Mouse (Mus musculus) liver, embryonic 13.5 days (tissue): Measurements from ENCODE around the gene Tmem131l. TPM values are rescaled to one million over a fixed set of nuclear protein-coding genes. Genes with fewer than 3 reads are reported as not detected.
A peak's percentile ranks its signal among the peaks of the same experiment; 100 is the strongest.

Source experiments
- ATAC-seq: fragments of 200-750 bp; cut with Nextera tagmentation; 2 replicates; pipeline ENCODE4 v1.8.0; 2017; ENCODE audit warnings: low read depth, mild to moderate bottlenecking, moderate number of reproducible peaks, moderate library complexity
- DNase-seq: peaks from one replicate; pipeline ENCODE4 v3.0.0; 2022
- H3K27ac ChIP-seq: fragments of 300-500 bp; sonication (generic); 2 replicates; pipeline ENCODE4 v1.5.1; 2015; ENCODE audit warnings: moderate library complexity, mild to moderate bottlenecking, inconsistent platforms
- H3K27me3 ChIP-seq: fragments of 300-500 bp; sonication (generic); 2 replicates; pipeline ENCODE4 v1.6.1; 2015; ENCODE audit warnings: mild to moderate bottlenecking, inconsistent platforms
- H3K36me3 ChIP-seq: fragments of 300-500 bp; sonication (generic); 2 replicates; pipeline ENCODE4 v1.6.1; 2015; ENCODE audit warnings: mild to moderate bottlenecking, inconsistent platforms
- H3K4me1 ChIP-seq: fragments of 300-500 bp; sonication (generic); replicated peaks from 2 replicates; pipeline ENCODE4 v1.6.1; 2015; ENCODE audit warnings: inconsistent platforms
- H3K4me2 ChIP-seq: fragments of 300-500 bp; sonication (generic); 2 replicates; pipeline ENCODE4 v1.6.1; 2015; ENCODE audit warnings: inconsistent platforms, mild to moderate bottlenecking, moderate library complexity
- H3K4me3 ChIP-seq: fragments of 300-500 bp; sonication (generic); replicated peaks from 2 replicates; pipeline ENCODE4 v1.5.1; 2015; ENCODE audit warnings: mild to moderate bottlenecking, inconsistent platforms
- H3K9ac ChIP-seq: fragments of 300-500 bp; sonication (generic); 2 replicates; pipeline ENCODE4 v1.6.1; 2015; ENCODE audit warnings: mild to moderate bottlenecking, inconsistent platforms
- H3K9me3 ChIP-seq: fragments of 300-500 bp; sonication (generic); replicated peaks from 2 replicates; pipeline ENCODE4 v1.6.1; 2016; ENCODE audit warnings: inconsistent platforms
- WGBS: fragments of 180-500 bp; shearing (Covaris S2); methylation state at CpG from one replicate; pipeline ENCODE4 v1.1.7; 2015; ENCODE audit not compliant: insufficient replicate concordance; 5-methylcytosine and 5-hydroxymethylcytosine counted together
- polyA plus RNA-seq: library from polyadenylated mRNA; unstranded; fragments of >200 nt; fragmentation: Nextera tagmentation; extraction: Ambion mirVana; gene quantifications from 2 replicates; pipeline ENCODE4 v1.2.1, GENCODE M21; 2015

Tmem131l gene
- polyA plus RNA-seq, 1 experiment from 2014 or later: 23.0 TPM

- no peak overlapping the region for H3K4me3 ChIP-seq
- H3K4me2 ChIP-seq: no peak overlapping the region
- H3K36me3 ChIP-seq: 0 out of 2 replicates have a peak, but pooled peaks cover 11% of the 10 kb centered on the region
- peaks cover 17% of the 10 kb centered on the region for H3K4me1 ChIP-seq
- no peak overlapping the region for H3K27ac ChIP-seq
- ATAC-seq: no peak
- DNase-seq: no peak
- no peaks in the 10 kb centered on the region for H3K27me3 ChIP-seq
- WGBS: 74% methylated on average over 4 of the region's 4 CpGs
- H3K9me3 ChIP-seq: no peaks in the 10 kb centered on the region
- no peak overlapping the region for H3K9ac ChIP-seq
Measured at GRCm38 (mm10) chr3:83969081-83969480, 70.9 kb downstream of the Tmem131l start.

DNA sequence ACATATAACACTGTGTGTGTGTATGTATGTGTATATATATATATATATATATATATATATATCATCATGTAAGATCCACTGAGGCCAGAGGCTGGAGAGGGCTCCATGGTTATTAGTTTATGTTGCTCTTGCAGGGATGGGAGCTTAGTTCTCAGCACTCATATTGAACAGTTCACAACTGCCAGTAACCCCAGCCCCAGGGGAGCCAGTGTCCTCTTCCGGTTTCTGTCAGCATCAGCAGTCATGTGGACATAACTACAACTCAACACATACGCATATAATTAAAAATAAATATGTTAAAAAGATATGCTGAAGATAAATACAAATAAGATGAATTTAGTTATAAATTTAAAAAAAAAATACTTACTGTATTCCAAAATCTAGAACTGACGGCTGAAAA, 72.2 kb downstream of the Tmem131l start:
- no peak for ATAC-seq

DNA sequence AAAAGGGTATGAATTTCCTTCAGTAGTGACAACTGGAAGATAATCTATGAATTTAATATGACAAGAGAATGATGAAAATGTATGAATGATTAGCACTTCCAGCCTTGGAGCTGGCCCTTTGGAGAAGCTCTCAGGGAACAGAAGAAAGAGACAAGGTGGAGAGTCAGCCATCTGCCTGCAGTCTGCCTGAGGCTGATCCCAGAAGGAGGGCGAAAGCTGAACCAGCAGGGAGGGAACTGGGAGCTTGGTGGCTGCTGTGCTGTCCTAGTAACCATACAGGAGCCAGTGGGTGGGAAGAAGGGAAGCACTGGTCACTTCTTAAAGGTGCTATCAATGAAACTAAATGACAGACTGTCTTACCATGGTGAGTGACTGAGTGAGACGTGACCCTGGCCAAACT, 74.6 kb downstream of the Tmem131l start:
- no peak overlapping the region for H3K4me2 ChIP-seq
- no peak overlapping the region for H3K4me3 ChIP-seq
- no peaks in the 10 kb centered on the region for H3K9me3 ChIP-seq
- H3K4me1 ChIP-seq: peaks cover 11% of the 10 kb centered on the region
- no peaks in the 10 kb centered on the region for H3K27me3 ChIP-seq
- H3K9ac ChIP-seq: no peak overlapping the region
- H3K27ac ChIP-seq: no peak overlapping the region
- ATAC-seq (no peak), DNase-seq (no peak)
- H3K36me3 ChIP-seq: peaks cover 32% of the 10 kb centered on the region
- 79% methylated on average over 2 of the region's 2 CpGs for whole genome bisulfite sequencing

More for the DNA sequence above, 72.2 kb downstream of the Tmem131l start:
- WGBS: 87% methylated on average over 3 of the region's 3 CpGs
- no peak overlapping the region for H3K4me2 ChIP-seq
- H3K4me3 ChIP-seq: no peak overlapping the region
- no peaks in the 10 kb centered on the region for H3K9me3 ChIP-seq
- peaks cover 17% of the 10 kb centered on the region for H3K4me1 ChIP-seq
- H3K9ac ChIP-seq: no peak overlapping the region
- peaks cover 12% of the 10 kb centered on the region; the same call in 1 of the 2 replicates for H3K36me3 ChIP-seq
- no peaks in the 10 kb centered on the region for H3K27me3 ChIP-seq
- DNase-seq: no peak
- no peak overlapping the region for H3K27ac ChIP-seq

DNA sequence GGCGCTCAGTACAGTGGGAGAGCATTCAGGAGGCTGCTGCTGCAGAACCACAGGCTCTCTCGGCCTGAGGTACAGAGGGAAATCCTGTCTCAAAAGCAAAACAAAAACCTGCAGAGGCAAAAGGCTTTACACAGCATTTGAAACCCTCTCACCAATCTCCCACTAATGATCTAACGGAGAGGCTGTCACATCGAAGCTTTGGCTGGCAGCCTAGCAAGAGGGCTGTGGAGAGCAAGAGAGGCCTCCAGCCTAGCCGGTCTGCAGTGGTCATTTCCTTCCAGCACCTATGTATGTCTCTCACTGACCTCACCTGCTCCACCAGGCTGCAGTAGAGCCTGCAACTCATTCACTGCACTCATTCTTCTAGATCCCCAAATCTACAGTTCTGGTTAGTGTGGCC, 76.3 kb downstream of the Tmem131l start:
- no peak overlapping the region for H3K27ac ChIP-seq
- ATAC-seq: no peak
- no peaks in the 10 kb centered on the region for H3K9me3 ChIP-seq
- H3K4me1 ChIP-seq: peaks cover 4% of the 10 kb centered on the region; the same call in 1 of the 2 replicates
- H3K9ac ChIP-seq: no peak overlapping the region
- DNase-seq: no peak
- 81% methylated on average over 5 of the region's 5 CpGs for WGBS
- no peak overlapping the region for H3K4me3 ChIP-seq
- peaks cover 47% of the 10 kb centered on the region for H3K36me3 ChIP-seq
- no peaks in the 10 kb centered on the region for H3K27me3 ChIP-seq
- no peak overlapping the region for H3K4me2 ChIP-seq

DNA sequence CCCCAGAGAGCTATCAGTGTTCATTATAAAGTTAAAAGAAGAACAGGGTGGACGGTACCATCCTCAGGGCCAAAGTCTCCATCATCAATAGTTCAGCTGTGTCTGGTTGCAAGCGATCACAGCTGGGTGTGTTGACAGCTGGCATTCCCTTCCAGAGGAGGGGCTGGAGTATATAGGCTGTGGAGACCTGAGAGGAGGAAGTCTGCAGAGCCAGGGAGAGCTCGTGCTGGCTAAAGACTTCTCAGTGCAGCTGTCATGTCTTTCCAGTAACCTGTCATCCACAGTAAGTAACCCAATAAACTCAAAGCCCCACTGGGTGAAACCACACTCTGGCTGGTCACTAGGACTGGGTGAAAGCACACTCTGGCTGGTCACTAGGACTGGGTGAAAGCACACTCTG, 77.4 kb downstream of the Tmem131l start:
- Histone ChIP-seq H3K4me2 (no peak overlapping the region), H3K9ac (no peak overlapping the region), H3K27ac (no peak overlapping the region), H3K4me1 (peaks cover 3% of the 10 kb centered on the region; the same call in 1 of the 2 replicates), H3K27me3 (no peaks in the 10 kb centered on the region), H3K36me3 (peaks cover 57% of the 10 kb centered on the region), H3K4me3 (no peak overlapping the region), H3K9me3 (no peaks in the 10 kb centered on the region)
- 90% methylated on average over 3 of the region's 3 CpGs for WGBS
- ATAC-seq: no peak
- DNase-seq: no peak

DNA sequence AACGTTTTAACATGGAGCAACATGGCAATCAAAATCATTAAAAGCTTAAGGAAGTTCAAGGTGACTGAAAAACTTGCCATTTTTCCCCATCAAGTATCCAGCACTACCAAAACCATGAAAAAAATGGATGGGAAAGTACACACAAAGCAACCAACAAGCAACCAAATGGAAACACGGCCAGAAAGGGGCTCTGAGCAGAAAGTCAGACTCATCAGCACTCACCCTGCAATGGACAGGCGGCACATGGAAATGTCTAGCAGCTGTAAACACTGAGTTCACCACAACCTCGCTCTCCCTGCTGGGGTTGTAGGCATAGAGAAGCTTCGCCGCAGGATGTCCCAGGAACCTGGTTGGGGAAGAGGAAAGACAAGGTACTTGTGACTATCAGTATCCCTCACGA, 77.9 kb downstream of the Tmem131l start:
- no peak for DNase-seq
- no peaks in the 10 kb centered on the region for H3K27me3 ChIP-seq
- H3K4me2 ChIP-seq: no peak overlapping the region
- no peak overlapping the region for H3K4me3 ChIP-seq
- ATAC-seq: no peak
- no peak overlapping the region for H3K27ac ChIP-seq
- H3K9ac ChIP-seq: no peak overlapping the region
- peaks cover 61% of the 10 kb centered on the region for H3K36me3 ChIP-seq
- peaks cover 3% of the 10 kb centered on the region; the same call in 1 of the 2 replicates for H3K4me1 ChIP-seq
- no peaks in the 10 kb centered on the region for H3K9me3 ChIP-seq
- 85% methylated on average over 7 of the region's 7 CpGs for WGBS

GRCm38 (mm10) chr3:83958951-83959681, 80.9 kb downstream of the Tmem131l start:
- H3K4me2 ChIP-seq: no peak overlapping the region
- no peak overlapping the region for H3K27ac ChIP-seq
- WGBS: 84% methylated on average over 7 of the region's 7 CpGs
- H3K9me3 ChIP-seq: no peaks in the 10 kb centered on the region
- no peak overlapping the region for H3K9ac ChIP-seq
- no peak overlapping the region for H3K4me3 ChIP-seq
- DNase-seq (no peak), ATAC-seq (no peak)
- no peaks in the 10 kb centered on the region for H3K27me3 ChIP-seq
- peaks cover 59% of the 10 kb centered on the region for H3K36me3 ChIP-seq
- H3K4me1 ChIP-seq: no peaks in the 10 kb centered on the region

DNA sequence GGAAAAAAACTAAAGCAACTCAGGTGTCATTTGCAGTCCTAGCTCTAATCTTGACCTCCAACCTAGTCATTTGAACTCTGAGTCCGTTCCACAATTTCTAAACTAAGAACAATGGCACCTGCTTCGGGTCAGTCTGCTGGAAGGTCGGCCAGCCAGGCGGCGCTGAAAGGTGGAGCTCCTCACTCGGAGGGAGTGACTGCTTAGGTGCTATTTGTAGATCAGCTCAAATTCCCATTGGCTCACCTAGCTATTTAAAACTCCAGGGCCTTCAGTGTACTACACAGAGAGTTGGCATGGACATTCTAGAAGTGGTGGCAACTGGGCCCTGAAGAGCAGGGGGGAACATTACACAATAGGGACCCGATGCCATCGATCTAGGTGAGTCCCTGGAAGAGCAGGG, 86.1 kb downstream of the Tmem131l start:
- H3K9ac ChIP-seq: no peak overlapping the region
- ATAC-seq (no peak), DNase-seq (no peak)
- H3K27me3 ChIP-seq: no peaks in the 10 kb centered on the region
- H3K9me3 ChIP-seq: no peaks in the 10 kb centered on the region
- no peak overlapping the region for H3K4me2 ChIP-seq
- H3K27ac ChIP-seq: no peak overlapping the region
- H3K4me3 ChIP-seq: no peak overlapping the region
- H3K36me3 ChIP-seq: peaks cover 29% of the 10 kb centered on the region
- peaks cover 1% of the 10 kb centered on the region for H3K4me1 ChIP-seq
- 84% methylated on average over 8 of the region's 8 CpGs for WGBS

- 72% methylated on average over 4 of the region's 4 CpGs for WGBS
- H3K27ac ChIP-seq: no peak overlapping the region
- no peaks in the 10 kb centered on the region for H3K9me3 ChIP-seq
- H3K4me1 ChIP-seq: peaks cover 16% of the 10 kb centered on the region
- no peak overlapping the region for H3K4me2 ChIP-seq
- ATAC-seq (no peak), DNase-seq (no peak)
- peaks cover 10% of the 10 kb centered on the region for H3K36me3 ChIP-seq
- H3K9ac ChIP-seq: no peak overlapping the region
- H3K4me3 ChIP-seq: no peak overlapping the region
- no peaks in the 10 kb centered on the region for H3K27me3 ChIP-seq
Measured at GRCm38 (mm10) chr3:83948801-83949200, 91.2 kb downstream of the Tmem131l start.

- Histone ChIP-seq H3K4me1 (peaks cover 16% of the 10 kb centered on the region), H3K4me2 (no peak overlapping the region), H3K9ac (no peak overlapping the region), H3K36me3 (peaks cover 15% of the 10 kb centered on the region), H3K27ac (no peak overlapping the region), H3K4me3 (no peak overlapping the region), H3K27me3 (no peaks in the 10 kb centered on the region), H3K9me3 (no peaks in the 10 kb centered on the region)
- 57% methylated on average over 8 of the region's 8 CpGs for WGBS
- DNase-seq: no peak
- peak; percentile 34; the same call in 1 of the 2 replicates for ATAC-seq
Measured at GRCm38 (mm10) chr3:83947476-83948245, 92.3 kb downstream of the Tmem131l start.

GRCm38 (mm10) chr3:83946848-83947247, 93.1 kb downstream of the Tmem131l start:
- WGBS: 60% methylated on average over 1 of the region's 1 CpGs
- DNase-seq (no peak), ATAC-seq (no peak)
- Histone ChIP-seq H3K4me2 (no peak overlapping the region), H3K4me1 (peaks cover 16% of the 10 kb centered on the region), H3K27me3 (no peaks in the 10 kb centered on the region), H3K27ac (no peak overlapping the region), H3K4me3 (no peak overlapping the region), H3K36me3 (peaks cover 23% of the 10 kb centered on the region), H3K9me3 (no peaks in the 10 kb centered on the region), H3K9ac (no peak overlapping the region)
